Mouse (Mus musculus): ENCODE data around the gene Chrna1.

Gene Chrna1

DNA sequence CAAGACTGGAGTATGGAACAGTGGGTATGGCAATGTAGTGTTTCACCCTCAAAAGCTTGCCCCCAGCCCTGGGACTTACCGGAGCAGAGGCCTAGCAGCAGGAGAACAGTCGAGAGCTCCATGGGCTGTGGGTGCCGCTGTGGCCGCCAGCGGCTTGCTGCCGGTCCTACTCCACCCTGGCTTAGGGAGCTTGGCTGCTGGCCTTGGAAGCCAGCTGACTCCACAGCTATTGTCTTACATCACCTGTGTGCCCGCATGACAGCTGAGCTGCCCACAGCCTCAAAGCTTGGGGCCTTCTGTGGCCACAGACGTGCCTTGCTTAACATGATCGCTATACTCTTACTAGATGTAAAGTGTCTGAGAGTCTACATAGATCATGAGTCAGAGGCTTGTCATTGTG, at the start of gene Chrna1:
Gene Chrna1, minus strand, starts transcription at position 173 of the 400 bp plus-strand sequence.
- no peak for DNase-seq (ENCODE audit: low read depth, low spot score)

DNA sequence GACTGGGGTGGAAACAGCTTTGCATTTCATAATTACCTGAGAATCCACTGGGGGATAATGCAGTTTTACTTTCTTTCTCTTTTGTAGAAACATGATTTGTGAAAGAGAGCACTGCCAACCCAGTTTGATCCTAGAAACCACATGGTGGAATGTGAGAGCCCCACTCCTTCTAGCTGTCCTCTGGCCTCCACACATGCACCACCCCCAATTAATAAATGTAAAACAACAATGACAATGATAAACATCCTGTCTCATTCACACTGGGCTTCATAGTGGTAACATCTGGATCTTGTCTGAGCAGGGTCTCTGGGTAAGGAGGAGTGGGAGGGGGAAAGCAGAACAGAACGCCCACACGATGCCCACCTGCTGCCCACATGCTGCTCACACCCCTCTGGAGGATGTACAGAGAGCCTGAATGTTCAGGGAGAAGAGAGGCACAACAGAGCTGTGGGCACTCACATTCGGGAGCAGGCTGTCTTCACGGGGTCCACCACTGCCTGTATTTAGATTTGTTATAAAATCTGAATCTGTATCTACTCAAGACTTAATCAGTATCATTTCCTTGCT, 38.4 kb upstream of the Chrna1 start:
- no peak for DNase-seq (ENCODE audit: low read depth, low spot score)

DNA sequence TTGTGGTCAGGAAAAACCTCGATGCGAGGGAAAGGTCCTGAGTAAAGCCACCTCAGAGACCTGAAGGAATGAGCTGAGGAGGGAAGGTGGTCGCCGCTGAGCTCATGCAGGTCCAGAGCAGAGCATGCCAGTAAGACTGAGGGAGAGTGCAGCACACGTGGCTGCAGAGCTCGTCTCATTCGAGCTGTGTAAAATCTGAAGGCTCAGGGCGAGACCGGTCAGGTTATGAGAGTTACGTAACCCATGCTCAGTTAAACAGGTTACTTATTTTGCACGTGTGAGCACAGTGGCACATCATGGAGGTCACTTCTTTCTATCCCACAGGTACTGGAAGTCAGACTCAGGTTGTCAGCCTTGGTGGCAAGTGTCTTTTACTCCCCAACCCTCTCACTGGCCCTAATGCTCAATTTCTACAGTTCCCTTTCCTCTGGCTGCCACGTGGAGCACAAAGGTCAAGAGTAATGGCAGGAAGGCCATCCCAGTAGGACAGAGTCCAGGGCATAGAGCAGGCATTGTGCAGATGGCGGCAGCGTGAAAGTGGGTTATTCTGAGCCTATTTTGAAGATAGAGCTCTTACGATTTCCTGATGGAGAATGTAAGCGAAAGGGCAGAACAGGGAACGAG, 36.4 kb upstream of the Chrna1 start:
- no peak for DNase-seq (ENCODE audit: low read depth, low spot score)

DNA sequence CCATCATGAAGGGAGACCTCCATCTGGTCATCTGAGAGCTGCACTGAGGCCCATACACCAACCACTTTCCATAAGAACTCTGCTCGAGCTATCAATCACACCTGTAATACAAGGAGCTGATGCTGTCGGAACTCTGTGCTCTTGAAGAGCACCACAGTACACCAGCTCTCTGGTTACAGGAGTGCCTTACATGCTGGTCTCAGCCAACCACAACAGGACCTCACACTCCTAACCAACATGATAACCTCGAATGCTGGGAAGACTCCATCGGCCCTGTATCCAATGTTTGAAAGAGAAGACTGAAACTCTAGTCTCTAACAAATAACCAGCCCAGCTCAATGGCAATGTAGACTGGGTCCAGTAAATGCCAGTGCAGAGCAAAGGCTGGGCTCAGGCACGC, 35.3 kb upstream of the Chrna1 start:
- DNase-seq (ENCODE audit: low read depth, low spot score): peak; percentile 56

DNA sequence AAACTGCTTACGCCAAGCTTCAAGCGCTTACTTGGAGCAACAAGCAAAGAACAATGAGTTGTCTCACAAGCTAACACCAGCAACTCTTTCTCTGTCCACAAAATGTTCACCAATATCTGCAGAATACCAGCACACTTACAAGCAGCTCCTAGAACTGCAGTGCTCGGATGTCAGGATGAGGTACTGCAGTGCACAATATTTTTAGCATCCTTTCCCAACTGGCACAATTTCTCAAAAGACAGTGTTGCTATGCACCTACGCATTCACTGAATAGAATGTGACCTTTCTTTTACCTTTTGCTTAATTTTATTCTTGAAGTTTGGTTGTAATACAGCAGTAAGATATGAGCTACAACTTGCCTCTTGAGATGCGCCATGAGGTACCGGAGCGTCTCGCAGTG, 34.2 kb upstream of the Chrna1 start:
- no peak for DNase-seq (ENCODE audit: low read depth, low spot score)

DNA sequence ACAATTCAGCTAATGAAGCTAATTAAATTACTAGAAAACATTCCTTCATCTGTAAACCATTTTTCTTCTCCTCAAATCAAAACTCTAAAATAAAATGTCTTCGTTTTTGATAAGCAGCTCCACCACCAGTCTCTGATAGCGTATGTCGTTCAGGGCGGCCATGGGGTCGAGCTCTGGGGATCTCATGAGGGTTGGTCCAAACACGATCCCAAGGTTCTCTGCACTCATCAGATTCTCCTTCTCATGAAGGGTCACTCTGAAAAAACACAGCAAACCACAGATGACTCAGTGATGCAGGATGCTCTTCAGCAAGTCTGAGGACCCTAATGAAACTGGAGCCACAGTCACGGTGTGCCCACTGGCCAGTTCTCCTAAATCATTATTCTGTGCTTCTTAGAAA, 32.8 kb upstream of the Chrna1 start:
- DNase-seq (ENCODE audit: low read depth, low spot score): no peak

DNA sequence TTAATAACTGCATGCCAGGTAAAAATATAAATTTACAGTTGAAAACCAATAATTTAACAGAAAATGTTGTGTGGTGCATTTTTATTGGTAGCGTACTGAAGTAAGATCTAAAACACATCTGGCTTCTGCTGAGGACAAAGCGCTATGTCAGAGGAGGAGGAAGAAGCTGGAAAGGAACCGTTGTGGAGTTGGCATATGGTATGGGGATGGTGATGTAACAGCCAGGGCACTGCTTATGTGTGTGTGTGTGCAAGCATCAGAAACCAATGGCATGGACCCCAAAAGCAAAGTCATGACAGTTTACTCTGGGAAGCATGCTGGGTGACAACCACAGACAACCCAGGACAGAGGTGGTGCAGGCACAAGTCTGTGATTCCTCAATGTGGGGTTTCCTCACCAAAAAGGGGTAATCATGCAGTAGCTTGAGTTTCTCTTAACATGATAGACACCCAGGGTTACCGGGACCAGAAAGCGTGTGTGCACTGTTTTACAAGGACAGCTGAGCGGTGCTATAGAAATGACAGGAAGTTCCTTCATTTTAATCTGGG, 32.3 kb upstream of the Chrna1 start:
- DNase-seq (ENCODE audit: low read depth, low spot score): no peak

DNA sequence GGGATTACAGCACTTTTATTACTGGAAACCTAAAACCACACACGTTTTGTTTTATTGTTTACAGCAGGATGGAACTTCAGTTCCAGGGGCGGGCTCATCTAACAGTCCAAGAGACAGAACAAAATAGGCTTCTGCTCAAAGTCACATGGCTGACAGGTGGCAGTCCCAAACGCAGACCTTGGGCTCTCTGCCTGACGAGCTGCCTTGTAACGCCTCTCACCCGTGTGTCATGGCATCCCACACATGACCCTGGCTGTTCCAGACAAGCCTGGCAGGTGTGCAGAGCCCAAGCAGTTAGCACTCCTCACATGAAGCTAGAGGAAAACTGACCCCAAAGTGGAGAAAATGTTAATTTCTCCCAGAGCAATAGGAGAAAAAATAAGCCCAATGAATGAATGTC, 31.7 kb upstream of the Chrna1 start:
- DNase-seq (ENCODE audit: low read depth, low spot score): no peak

DNA sequence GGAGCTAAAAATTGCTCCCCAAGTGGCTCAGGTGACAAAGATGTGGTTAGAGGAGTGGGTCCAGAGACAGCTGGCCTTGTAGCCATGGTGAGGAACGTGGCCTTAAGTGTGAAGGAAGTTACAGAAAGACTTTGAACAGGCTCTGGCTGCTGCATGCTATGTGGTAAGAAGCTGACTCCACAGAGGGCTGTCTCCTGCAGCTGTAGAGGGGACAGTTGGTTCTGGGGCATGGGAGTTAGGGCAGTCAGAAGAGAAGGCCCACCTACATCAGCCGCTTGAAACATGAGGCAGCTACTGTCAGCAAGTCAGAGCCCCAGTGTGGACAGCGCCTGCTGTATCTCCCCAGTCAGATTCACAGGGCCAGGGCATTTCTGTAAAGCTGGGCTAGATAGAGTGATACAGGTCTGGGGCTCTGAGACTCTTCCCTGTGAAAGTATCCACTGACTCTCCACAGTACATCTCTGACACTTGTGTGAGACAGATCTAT, 29.6 kb upstream of the Chrna1 start:
- no peak for DNase-seq (ENCODE audit: low read depth, low spot score)

DNA sequence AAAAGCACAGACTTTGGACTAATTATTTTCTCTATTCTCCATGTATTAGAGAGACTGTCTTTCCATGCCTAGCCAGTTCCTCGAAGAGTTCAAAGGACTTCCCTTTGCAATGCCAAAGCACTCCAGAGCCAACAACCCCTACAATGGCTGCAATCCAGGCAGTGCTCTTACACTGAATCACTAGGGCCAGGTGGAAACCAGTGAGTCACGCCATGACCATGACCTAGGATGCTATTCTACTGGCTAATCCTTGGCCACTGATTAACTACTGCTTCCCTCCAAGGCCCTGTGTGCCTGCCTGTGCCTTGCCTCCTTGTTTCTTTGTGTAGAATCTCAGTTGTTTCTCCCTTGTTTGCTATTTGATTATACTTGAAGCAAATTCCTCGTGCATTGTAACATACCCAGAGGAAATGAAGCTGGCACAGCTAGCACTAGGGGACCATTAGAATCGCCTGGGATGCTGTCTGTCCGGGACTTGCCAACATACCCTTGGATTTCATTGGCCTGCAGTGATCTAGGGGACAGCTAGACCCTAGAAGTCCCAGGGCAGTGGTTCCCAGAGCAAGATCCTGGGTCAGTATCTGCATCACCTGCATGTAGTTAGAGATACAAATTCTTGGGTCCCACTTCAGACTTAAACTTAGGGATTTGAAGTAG, 29.1 kb upstream of the Chrna1 start:
- DNase-seq (ENCODE audit: low read depth, low spot score): no peak

DNA sequence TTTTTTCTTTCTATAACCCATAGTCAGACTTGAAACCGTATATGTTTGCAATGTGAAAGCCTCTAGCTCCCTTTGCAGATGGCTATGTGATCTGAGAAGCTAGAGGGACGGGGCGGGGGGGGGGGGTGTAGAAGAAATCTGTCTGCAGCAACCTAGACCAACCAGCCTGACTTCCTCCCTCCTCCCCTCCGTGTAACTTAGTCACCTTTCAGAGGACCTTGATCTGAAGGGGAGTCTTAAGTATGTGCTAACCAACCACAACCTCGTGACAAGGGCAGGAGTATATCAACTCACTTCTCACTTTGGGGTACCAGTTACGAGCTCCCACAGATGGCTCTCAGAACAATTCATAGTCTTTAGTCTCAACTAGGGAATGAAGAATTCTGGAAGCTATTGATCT, 28.3 kb upstream of the Chrna1 start:
- DNase-seq (ENCODE audit: low read depth, low spot score): no peak

DNA sequence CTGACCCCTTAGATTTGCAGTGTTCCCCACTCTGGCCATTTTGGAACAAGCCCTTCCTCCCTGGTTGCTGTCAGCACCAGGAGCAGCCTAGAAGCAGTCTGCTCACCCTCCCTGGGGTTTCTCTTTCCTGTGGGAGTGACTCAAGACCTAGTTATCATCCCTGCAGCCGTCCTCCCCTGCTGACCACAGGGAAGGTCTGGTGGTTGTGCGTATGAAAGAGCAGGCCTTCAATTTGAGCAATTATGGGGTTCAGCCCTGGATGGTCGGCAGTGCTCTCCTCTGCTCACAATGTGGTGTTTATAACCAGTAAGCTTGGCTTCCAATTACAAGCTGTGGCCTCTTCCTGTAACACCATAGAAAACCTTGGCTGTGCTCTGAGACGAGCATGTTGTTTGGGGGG, 27.5 kb upstream of the Chrna1 start:
- DNase-seq (ENCODE audit: low read depth, low spot score): no peak

DNA sequence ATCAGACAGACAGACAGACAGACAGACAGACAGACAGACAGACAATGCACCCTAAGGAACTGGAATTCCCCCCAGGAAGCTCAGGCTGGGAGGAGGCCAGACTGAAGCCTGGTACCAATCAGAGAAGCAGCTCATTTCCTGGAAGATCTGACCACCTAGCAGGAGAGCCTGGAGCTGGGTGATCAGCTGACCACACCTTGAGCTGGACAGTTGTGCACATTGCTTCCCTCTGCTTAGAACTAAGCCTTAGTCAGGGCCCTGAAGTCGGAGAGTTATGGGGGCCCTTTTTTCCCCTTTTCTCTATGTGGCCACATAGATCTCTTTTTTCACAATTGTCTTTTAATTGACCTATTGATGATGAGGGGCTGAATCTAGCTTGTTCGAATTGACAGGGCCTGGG, 27.0 kb upstream of the Chrna1 start:
- no peak for DNase-seq (ENCODE audit: low read depth, low spot score)

DNA sequence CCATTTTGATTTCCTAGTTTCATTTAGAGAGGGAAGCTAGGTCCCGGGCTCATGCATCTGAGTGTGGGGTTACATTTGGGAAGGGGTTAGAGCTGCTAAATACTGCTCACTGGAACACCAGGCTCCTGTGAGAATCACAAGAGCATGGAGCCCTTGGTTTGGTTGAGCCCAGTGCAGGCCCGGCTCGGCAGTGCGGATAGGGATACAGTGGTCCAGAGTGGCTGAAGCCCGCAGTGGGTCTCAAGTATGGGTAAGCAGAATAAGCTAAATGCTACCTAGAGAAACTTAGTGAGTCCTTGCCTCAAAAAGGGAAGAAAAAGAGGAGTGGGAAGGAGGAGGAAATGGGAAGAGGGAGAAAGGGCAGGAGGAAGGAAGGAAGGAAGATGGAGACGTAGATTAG, 26.5 kb upstream of the Chrna1 start:
- DNase-seq (ENCODE audit: low read depth, low spot score): no peak

DNA sequence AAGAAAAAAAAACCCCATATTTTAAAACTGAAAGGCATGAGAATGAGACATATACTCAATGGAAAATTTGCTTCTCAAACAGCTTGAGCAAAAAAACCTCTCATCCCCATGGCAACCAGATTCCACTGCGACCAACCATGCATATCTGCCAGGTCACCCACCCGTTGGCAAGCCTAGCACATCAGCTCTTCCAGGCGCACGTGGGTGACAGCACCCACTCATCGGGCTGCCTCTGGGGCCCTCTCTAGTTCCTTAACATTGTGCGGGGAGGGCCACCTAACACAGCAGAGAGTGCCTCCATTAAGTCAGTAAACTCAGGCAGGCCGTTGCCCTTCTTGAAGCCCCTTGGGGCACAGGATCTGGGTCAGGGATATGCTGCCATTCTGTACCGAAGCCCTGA, 24.9 kb upstream of the Chrna1 start:
- no peak for DNase-seq (ENCODE audit: low read depth, low spot score)

DNA sequence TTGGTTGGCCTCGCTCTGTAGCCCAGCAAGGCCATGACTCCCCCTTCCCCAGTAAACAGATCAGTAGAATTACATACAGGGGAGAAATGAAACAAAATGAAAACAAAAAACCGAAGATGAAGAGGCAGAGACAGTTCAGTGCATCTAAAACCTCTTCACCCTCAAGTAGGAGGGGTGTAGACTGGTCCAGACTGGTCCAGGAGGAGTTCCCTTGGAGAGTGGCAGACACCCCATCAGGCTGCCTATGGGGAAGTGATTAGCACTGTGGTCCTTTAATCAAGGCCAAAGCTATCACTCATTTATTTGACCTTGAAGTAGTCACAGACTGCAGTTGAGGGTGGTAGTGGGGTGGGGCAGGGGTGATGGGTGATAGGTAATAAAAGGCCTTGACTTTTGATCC, 24.4 kb upstream of the Chrna1 start:
- DNase-seq (ENCODE audit: low read depth, low spot score): no peak

DNA sequence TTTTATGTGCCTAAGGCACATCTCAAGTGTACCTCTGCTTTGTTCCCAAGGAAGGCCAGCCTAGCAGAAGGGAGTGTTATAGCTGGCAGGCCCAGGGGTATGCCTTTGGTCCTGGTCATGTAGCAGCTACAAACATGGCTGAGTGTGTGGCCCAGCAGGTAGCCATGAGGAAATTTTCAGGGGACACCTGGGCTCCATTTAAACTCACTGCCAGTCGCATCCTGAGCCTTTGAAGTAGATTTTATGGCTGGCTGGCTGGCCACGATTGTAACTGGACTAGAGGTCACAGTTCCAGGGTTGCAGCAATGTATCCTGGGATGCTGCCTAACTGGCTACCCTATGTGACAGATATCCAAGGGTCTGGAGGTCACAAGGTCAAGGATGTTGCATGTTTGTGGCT, 20.5 kb upstream of the Chrna1 start:
- no peak for DNase-seq (ENCODE audit: low read depth, low spot score)

DNA sequence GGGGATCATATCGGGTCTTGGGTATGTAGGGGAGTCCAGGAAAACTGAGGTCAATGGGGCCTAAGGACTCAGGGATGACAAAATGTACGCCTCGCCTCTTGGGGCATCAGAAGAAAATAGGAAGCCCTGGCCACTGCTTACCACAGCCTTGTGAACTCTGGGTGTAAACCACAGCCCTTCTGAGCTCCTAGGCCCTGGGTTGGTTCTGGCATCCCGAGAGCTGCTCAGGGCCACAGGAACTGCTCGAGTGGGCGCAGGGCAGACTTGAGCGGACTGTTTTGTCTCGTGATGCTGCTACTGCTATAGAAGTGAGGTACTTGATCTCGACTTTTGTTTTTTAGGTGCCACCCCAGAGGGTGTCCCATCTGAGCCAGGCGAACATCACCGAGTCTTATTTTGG, 17.6 kb upstream of the Chrna1 start:
- DNase-seq (ENCODE audit: low read depth, low spot score): no peak

DNA sequence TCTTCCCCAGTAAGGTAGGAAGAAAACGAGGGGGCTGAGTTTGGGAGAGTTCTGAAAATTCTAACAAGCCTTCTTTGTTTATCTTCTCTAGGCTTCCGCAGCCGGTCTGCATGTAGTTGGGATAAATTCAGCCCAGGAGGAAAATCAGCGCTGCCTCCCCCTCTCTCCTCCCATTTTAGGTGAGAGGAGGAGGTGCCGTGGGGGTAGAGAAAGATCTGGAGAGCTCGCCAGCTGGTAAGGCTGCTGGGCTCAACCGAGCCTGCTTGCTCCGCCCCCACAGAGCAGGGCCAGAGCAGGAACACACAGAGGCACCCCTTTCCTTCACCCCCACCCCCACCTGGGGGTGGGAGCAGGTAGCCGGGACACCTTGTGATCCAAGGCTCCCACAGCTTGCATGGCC, 16.6 kb upstream of the Chrna1 start:
- DNase-seq (ENCODE audit: low read depth, low spot score): no peak

DNA sequence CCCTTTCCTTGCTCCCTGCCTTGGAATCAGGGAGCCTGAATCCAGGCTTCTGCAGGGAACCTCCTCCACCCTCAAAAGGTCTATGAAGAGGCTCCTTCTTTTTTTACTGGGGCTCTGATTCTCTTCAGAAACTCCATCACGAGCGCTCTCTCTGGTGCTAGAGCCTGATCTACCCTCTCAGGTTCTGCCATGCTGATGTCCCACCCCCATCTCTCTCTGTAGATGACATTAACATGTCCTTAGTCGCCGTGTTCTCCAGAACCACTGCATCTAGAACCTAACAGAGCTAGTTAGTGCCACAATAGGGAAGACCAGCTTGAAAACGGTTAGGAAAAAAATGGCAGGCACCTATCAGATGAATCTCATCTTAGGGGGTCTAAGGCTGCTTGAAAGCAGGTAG, 16.2 kb upstream of the Chrna1 start:
- DNase-seq (ENCODE audit: low read depth, low spot score): no peak

DNA sequence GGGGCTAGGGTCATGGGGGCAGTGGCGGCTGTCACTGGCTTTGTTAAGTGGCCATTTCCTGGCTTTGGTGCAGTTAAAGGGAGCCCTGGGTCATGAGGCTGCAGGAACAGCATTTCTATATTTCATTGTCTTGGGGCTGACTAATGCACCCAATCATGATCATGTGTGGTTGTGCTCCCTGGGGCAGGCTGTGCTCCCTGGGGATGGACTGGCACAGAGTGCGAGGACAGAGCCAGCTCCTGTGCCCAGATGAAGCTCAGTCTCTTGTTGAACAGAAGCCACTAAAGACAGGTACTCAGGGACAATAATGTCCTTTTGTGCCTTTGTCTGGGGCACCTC, 12.9 kb upstream of the Chrna1 start:
- no peak for DNase-seq (ENCODE audit: low read depth, low spot score)

DNA sequence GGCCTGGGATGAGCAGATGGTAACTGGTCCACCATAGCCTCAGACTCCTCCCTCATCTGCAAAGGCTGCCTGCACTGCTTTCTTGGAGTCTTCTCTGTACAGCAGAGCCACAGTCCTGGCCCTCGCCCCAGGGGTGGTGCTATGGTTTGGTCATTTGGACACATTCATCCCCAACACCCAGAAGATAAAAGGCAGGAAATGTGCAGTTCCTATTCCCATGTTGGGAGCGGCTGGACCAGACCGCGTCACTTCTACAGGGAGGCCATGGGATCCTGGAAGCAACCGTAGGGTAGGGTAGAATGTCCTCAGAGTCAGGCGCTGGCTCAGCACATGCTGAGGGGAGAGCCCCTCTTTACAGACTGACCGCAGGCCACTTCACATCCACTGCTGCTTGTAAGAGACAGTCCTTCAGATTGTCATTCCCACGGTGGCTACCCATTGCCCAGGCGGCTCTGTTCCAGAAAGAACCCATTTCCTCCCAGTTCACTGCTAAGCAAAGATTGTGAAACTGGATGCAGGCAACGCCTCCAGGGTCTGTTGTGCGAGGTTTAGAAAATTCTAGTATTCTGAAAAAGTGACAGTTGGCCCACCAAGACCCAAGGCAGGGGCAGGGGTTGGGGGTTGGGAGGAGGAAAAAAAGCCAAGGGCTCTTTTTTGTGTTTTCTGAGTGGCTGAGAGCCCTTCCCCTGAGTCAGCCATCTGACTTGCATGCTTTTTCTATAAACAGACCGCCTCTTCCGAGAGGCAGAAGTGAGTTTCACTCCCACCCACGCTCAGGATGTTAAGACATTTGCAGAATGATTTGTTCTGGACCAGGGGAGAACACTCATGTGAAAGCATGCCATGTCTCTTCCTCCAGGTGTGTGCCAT, 12.3 kb upstream of the Chrna1 start:
- DNase-seq (ENCODE audit: low read depth, low spot score): peak; percentile 40
